Mouse (Mus musculus) testis, postnatal 14 days (tissue): ENCODE data around the gene Fcamr.

ENCODE experiments used
- DNase-seq: peaks from one replicate; pipeline ENCODE4 v3.0.0; 2021; ENCODE audit warnings: low spot score

The Fcamr gene

DNA sequence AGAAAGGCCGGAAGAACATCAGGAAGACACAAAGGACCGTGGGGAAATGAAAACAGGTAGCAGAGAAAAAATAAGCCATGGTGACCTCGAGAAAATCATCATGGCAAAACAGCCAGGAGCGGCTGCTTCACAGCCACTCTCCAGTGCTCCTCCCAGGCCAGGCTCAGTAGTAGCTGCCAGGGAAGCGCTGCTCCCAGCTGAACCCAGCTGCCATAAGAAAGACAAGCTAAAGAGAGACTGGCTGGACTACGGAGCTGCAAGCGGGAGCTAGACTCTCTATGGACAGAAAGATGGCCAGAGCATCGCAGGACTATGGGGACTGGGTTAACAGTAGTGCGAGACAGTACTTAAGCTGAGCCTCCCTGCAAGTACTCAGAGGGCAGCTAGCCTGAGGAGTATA is 54.1 kb downstream of the Fcamr start:
- no peak for DNase-seq

DNA sequence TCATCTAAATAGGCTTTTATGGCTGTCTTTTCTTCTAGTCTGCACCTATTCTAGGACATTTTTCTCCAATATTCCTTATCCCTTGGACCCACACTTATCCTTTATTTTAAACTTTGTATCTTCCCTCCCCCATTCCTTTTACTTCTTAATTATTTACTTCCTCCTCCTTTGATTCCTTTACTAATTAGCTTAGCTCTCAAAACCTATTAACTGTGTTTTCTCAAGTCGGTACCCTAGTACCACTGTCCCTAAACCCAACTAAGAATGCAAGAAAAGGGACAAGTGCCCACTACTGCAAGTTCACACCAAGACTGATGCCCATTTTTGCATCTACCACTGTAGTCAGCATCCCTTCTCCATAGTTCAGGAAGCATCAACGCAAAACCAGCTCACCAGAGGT is 55.0 kb downstream of the Fcamr start:
- DNase-seq, result no peak

DNA sequence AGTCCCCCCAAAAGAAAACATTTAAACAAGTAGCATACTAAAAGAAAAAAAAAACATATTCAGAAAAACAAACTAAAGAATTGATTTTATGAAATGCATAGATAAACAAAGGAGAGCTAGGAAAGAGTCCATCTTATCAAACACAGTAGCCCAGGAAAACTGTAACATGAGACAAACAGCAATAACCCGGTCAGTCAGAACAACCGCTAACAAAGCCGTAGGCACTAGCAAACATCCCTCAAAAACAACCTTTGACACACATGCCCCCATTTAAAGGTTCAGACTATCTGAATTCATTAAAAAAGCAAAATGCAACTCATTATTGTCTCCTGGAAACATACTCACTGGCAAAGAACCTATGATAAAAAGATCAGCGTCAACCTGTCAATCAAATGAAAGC is 56.8 kb downstream of the Fcamr start:
- no peak for DNase-seq

DNA sequence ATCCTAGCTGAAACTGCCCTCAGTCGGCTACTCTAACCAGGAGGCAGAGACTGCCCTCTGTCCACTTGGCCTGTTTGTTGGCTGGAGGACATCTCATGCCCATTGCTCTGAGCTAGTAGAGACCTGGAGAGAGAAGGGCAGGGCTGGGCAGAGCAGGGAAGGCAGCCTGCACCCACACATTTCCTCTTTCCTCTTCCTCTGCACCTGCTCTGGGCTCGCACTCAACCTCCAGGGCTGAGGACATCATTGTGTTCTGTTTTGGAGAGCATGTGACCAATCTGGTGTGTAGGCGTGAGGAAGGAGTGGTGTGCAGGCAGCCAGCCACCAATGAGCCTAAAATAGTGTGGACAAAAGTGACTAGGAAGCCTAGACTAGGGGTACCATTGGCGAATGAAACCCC is 63.5 kb downstream of the Fcamr start:
- DNase-seq, result no peak
